ENCODE assay signal across 7 mouse cellular contexts in the genomic region with DNA sequence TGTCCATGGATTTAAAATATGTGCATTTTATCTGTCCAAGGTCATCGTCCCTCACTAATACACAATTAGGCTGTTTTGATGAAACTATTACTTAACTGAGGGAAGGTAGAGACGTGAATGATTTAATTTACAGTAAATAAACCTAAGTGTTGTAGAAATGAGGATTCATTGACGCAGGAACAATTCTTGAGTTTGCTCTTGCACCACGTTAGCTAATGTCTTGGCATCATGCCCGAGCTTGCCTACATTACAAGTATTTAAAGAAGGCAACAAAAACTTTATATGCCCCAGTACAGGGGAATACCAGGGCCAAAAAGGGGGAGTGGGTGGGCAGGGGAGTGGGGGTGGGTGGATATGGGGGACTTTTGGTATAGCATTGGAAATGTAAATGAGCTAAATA.
DNase-seq lines count a peak whose midpoint lies in the region; ATAC-seq lines count a peak whose summit lies in the region.
"Not testable (repeated sequence)": the region's sequence is repeated elsewhere in the genome, so short reads cannot be mapped to it uniquely, and the experiment has no call there.

No protein-coding gene starts in this region.

- H3K27me3 ChIP-seq in embryonic facial prominence, embryonic 14.5 days (replicated peaks; ENCODE audit: control insufficient read depth, insufficient read depth, low read length); limb, embryonic 13.5 days; midbrain, embryonic 11.5 days (ENCODE audit: control insufficient read depth, insufficient read depth, low read length): not testable (repeated sequence)

- not testable (repeated sequence) for H3K9me3 ChIP-seq in embryonic facial prominence, embryonic 14.5 days (ENCODE audit: control insufficient read depth, low read length); limb, embryonic 13.5 days; midbrain, embryonic 11.5 days (ENCODE audit: control insufficient read depth, low read length)

- not testable (repeated sequence) for H3K4me2 ChIP-seq in embryonic facial prominence, embryonic 14.5 days (ENCODE audit: low read depth, low read length); limb, embryonic 13.5 days (replicated peaks); midbrain, embryonic 11.5 days

- H3K36me3 ChIP-seq in embryonic facial prominence, embryonic 14.5 days (ENCODE audit: control insufficient read depth, insufficient read depth, low read length); limb, embryonic 13.5 days; midbrain, embryonic 11.5 days (ENCODE audit: control insufficient read depth, insufficient read depth, low read length): not testable (repeated sequence)

- H3K27ac ChIP-seq in embryonic facial prominence, embryonic 14.5 days (replicated peaks; ENCODE audit: low read depth, low read length); limb, embryonic 13.5 days; midbrain, embryonic 11.5 days (ENCODE audit: low read depth, low read length): not testable (repeated sequence)

- DNase-seq in adipocyte (ENCODE audit: low spot score), result peak; percentile 78
- DNase-seq in adrenal gland, postnatal 25 days, result peak; percentile 55
- peak; percentile 68 for DNase-seq in embryonic facial prominence, embryonic 14.5 days (ENCODE audit: low spot score)
- peak; percentile 38 for DNase-seq in kidney, postnatal 10 days
- DNase-seq in lung, postnatal 10 days, result peak; percentile 47
- peak; percentile 8 for DNase-seq in midbrain, embryonic 11.5 days (ENCODE audit: low spot score, missing footprints)

- not testable (repeated sequence) for ATAC-seq in embryonic facial prominence, embryonic 14.5 days (ENCODE audit: low read depth); midbrain, embryonic 11.5 days (ENCODE audit: low FRiP score)
- peak; percentile 71; the same call in 1 of the 2 replicates for ATAC-seq in limb, embryonic 13.5 days (ENCODE audit: low FRiP score, low read depth)

- WGBS in embryonic facial prominence, embryonic 14.5 days, result 60% methylated on average over 5 of the region's 5 CpGs
- WGBS in limb, embryonic 13.5 days, result 49% methylated on average over 5 of the region's 5 CpGs
- WGBS in midbrain, embryonic 11.5 days, result 92% methylated on average over 5 of the region's 5 CpGs

- H3K9ac ChIP-seq in embryonic facial prominence, embryonic 14.5 days (ENCODE audit: low read depth, low read length); limb, embryonic 13.5 days; midbrain, embryonic 11.5 days (ENCODE audit: low read length): not testable (repeated sequence)

- not testable (repeated sequence) for H3K4me1 ChIP-seq in embryonic facial prominence, embryonic 14.5 days (ENCODE audit: control insufficient read depth, insufficient read depth, low read length); midbrain, embryonic 11.5 days (ENCODE audit: control insufficient read depth, insufficient read depth, low read length)
- H3K4me1 ChIP-seq in limb, embryonic 13.5 days, result peaks cover 13% of the 10 kb centered on the region

- H3K4me3 ChIP-seq in embryonic facial prominence, embryonic 14.5 days (ENCODE audit: low read depth, low read length); limb, embryonic 13.5 days; midbrain, embryonic 11.5 days (ENCODE audit: low read depth, low read length): not testable (repeated sequence)

Comparison
In these comparisons a context has a peak if more than half of its experiments do, and no peak if none do; other contexts are left out.
1. DNase-seq: peak in every context shown above with its lines; median percentile 78 in adipocyte; 68 in embryonic facial prominence, embryonic 14.5 days; 55 in adrenal gland, postnatal 25 days; 47 in lung, postnatal 10 days; 38 in kidney, postnatal 10 days; 8 in midbrain, embryonic 11.5 days.